Mouse (Mus musculus): Measurements from ENCODE around the gene Rangrf. TPM values are rescaled to one million over a fixed set of nuclear protein-coding genes. Genes with fewer than 3 reads are reported as not detected.
"Not testable (repeated sequence)": the region's sequence is repeated elsewhere in the genome, so short reads cannot be mapped to it uniquely, and the experiment has no call there.

The Rangrf gene
- 30.4 and 31.6 TPM in 2 replicates for polyA plus RNA-seq (2015; fragmentation: Nextera tagmentation; extraction: Ambion mirVana)

DNA sequence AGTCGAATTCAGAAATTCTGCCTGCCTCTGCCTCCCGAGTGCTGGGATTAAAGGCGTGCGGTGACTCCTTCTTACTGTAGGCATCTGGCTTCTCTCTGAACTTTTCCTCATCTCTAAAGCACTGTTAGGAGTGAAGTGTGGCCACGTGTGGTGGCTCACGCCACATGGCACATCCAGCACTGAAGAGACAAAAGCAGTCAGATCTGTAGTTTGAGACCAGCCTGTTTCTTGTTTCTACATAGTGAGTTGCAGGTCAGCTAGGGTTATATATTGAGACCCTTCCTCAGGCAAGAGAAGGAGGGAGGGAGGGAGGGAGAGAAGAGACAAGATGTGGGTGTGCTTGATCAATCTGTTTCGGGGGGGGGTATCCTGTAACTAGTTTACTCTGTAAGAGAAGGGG is at the start of gene Rangrf:
Rangrf (minus strand) TSS at position 101 of the 400 bp plus-strand sequence.
- peak within 1 kb of the TSS; percentile 45 for H3K4me3 ChIP-seq (replicated peaks)
- H3K9me3 ChIP-seq, result no peaks in the 10 kb centered on the region
- H3K27me3 ChIP-seq, result 0 out of 2 replicates have a peak, but pooled peaks cover 5% of the 10 kb centered on the region
- 82% methylated on average over 7 of the region's 7 CpGs for WGBS
- no peak within 1 kb of the TSS for H3K27ac ChIP-seq
- no peak for ATAC-seq
- H3K36me3 ChIP-seq, result no peaks in the 10 kb centered on the region
- peaks cover 12% of the 10 kb centered on the region for H3K4me1 ChIP-seq (replicated peaks)
- H3K4me2 ChIP-seq (replicated peaks), result peak within 1 kb of the TSS; percentile 66
- 0 out of 2 replicates have a peak within 1 kb of the TSS, but pooled peaks have one; percentile 36 for H3K9ac ChIP-seq (replicated peaks)

DNA sequence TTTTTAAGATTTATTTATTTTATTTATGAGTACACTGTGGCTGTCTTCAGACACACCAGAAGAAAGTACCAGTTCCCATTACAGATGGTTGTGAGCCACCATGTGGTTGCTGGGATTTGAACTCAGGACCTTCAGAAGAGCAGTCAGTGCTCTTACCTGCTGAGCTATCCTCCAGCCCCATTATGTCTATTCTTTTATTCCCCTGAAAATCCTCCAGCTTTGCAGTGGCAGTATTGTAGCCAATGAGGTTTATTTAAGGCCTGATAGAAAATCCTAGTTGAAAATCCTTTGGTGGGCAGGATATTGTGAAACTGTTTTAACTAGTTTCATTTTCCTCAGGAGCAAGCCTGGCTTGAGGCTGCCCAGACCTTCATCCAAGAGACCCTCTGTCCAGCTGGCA is 45.7 kb upstream of the Rangrf start:
- Histone ChIP-seq H3K4me3 (replicated peaks) (no peak overlapping the region), H3K36me3 (peaks cover 48% of the 10 kb centered on the region), H3K9me3 (no peaks in the 10 kb centered on the region), H3K4me2 (replicated peaks) (no peak overlapping the region), H3K27me3 (no peaks in the 10 kb centered on the region), H3K4me1 (replicated peaks) (peaks cover 15% of the 10 kb centered on the region), H3K9ac (replicated peaks) (no peak overlapping the region), H3K27ac (no peak overlapping the region; the same call in 1 of the 2 replicates)
- ATAC-seq, result no peak

DNA sequence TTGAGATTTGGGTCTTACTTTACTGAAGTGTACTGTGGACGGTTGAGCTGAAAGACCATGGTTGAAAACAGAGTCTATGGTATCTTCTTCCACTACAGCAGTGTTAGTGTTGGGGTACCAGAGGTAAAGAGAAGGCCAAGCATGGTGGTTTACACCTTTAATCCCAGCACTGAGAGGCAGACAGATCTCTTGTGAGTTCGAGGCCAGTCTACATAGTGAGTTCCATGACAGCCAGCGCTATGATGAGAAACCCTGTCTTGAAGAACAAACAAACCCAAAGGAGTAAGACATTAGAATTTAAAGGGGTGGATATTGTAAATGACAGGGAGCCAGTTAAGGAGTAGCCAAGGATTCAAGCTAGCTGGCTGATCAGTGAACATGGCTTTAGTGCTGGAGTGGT is 41.8 kb upstream of the Rangrf start:
- WGBS, result 74% methylated on average over 3 of the region's 3 CpGs
- peaks cover 9% of the 10 kb centered on the region for H3K36me3 ChIP-seq
- peak overlapping the region; percentile 78 for H3K4me2 ChIP-seq (replicated peaks)
- ATAC-seq, result no peak
- H3K27me3 ChIP-seq, result no peaks in the 10 kb centered on the region
- peak overlapping the region; percentile 85 for H3K27ac ChIP-seq
- no peaks in the 10 kb centered on the region for H3K9me3 ChIP-seq
- peak overlapping the region; percentile 59 for H3K4me3 ChIP-seq (replicated peaks)
- H3K4me1 ChIP-seq (replicated peaks), result peaks cover 20% of the 10 kb centered on the region
- peak overlapping the region; percentile 86 for H3K9ac ChIP-seq (replicated peaks)

DNA sequence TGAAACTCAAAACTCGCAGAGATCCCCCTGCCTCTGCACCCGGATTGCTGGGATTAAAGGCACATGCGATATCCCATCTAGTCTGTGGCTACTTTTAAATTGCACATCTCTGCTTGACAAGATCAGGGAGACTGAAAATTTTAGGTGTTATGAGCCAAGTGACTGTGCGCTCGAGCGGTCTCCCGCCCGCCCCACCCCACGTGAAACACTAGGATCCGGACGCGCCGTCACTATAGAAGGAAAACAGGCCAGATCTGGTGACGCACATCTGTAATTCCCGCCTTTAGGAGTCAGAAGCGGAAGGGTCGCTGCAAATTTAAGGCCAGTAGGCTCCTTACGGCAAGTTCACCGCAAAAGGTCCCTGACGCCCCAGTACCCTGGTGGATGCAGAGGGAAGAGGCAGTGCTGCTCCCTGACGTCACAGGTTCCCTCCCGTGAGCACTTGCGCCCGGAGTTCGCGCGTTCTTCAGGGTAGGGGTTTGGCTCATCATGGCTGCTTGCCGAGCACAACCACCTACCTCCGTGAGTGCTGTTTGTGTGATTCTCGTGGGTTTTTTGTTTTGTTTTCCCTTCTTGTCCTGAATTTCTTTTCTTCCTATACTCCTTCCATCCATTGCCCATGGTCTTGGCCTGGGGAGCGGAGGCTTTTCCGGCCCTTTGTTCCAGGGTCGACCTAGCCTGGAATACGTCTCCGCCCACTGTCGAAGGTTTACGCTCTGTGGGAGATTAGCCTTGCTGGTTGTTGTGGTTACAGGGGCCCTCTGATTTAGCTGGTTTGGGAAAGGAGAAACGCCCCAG is 40.9 kb upstream of the Rangrf start, which contains the start of gene Ctc1:
Ctc1 (plus strand) TSS at position 268 of the 798 bp plus-strand sequence.
- peak; percentile 96 for ATAC-seq

DNA sequence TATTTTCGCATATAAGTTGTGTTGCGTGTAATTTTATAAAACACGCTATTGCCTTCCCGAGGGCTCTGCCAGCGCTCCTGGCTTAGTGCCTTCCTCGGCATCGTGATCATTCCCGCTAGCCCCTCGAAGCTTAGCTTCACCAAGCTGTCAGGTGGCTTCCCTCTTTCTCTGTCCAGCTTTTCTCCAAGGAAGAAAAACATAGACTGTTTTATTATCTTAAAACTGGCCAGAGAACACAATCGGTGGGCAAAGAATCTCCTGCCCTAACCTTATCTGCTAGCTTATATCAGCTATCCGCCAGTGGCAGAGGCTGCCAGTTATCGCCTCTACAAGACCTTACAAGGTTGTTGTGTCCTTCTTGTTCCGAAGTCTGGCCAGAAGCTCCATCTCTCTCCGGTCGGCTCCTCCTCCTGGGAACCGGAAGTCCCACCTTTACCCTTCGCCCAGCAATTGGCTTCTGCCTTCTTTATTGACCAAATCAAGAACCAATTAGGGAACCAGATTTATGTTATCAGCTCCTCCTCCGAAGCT is 37.2 kb upstream of the Rangrf start:
- H3K9ac ChIP-seq (replicated peaks), result peak overlapping the region; percentile 69
- 2% methylated on average over 18 of the region's 18 CpGs for WGBS
- no peaks in the 10 kb centered on the region for H3K9me3 ChIP-seq
- peaks cover 27% of the 10 kb centered on the region for H3K4me1 ChIP-seq (replicated peaks)
- no peaks in the 10 kb centered on the region for H3K36me3 ChIP-seq
- H3K4me3 ChIP-seq (replicated peaks), result peak overlapping the region; percentile 48
- peak overlapping the region; percentile 86 for H3K27ac ChIP-seq
- peak; percentile 75 for ATAC-seq
- H3K4me2 ChIP-seq (replicated peaks), result peak overlapping the region; percentile 67
- H3K27me3 ChIP-seq, result no peaks in the 10 kb centered on the region

More for the DNA sequence above, 40.9 kb upstream of the Rangrf start, which contains the start of gene Ctc1:
- WGBS, result 4% methylated on average over 38 of the region's 38 CpGs
- Histone ChIP-seq H3K9ac (replicated peaks) (peak within 1 kb of the TSS; percentile 86), H3K36me3 (peaks cover under 1% of the 10 kb centered on the region; the same call in 1 of the 2 replicates), H3K27me3 (no peaks in the 10 kb centered on the region), H3K4me3 (replicated peaks) (peak within 1 kb of the TSS; percentile 59), H3K9me3 (no peaks in the 10 kb centered on the region), H3K27ac (peak within 1 kb of the TSS; percentile 85), H3K4me2 (replicated peaks) (peak within 1 kb of the TSS; percentile 78), H3K4me1 (replicated peaks) (peaks cover 27% of the 10 kb centered on the region)

DNA sequence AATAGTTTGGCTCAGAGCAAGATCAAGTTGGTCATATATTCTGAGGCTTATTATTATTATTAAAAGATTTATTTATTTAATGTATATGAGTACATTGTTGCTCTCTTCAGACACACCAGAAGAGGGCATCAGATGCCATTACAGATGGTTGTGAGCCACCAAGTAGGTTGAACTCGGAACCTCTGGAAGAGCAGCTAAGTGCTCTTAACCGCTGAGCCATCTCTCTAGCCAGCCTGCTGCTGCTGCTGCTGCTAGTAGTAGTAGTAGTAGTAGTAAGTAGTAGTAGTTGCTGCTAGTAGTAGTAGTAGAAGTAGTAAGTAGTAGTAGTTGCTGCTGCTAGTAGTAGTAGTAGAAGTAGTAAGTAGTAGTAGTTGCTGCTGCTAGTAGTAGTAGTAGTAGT is 36.5 kb upstream of the Rangrf start:
- not testable (repeated sequence) for H3K36me3 ChIP-seq; H3K9ac ChIP-seq (replicated peaks); H3K27me3 ChIP-seq; H3K9me3 ChIP-seq; ATAC-seq
- Histone ChIP-seq H3K4me3 (replicated peaks) (peak overlapping the region; percentile 48), H3K4me2 (replicated peaks) (peak overlapping the region; percentile 67), H3K4me1 (replicated peaks) (peaks cover 22% of the 10 kb centered on the region), H3K27ac (peak overlapping the region; percentile 86)
- 69% methylated on average over 2 of the region's 2 CpGs for WGBS

DNA sequence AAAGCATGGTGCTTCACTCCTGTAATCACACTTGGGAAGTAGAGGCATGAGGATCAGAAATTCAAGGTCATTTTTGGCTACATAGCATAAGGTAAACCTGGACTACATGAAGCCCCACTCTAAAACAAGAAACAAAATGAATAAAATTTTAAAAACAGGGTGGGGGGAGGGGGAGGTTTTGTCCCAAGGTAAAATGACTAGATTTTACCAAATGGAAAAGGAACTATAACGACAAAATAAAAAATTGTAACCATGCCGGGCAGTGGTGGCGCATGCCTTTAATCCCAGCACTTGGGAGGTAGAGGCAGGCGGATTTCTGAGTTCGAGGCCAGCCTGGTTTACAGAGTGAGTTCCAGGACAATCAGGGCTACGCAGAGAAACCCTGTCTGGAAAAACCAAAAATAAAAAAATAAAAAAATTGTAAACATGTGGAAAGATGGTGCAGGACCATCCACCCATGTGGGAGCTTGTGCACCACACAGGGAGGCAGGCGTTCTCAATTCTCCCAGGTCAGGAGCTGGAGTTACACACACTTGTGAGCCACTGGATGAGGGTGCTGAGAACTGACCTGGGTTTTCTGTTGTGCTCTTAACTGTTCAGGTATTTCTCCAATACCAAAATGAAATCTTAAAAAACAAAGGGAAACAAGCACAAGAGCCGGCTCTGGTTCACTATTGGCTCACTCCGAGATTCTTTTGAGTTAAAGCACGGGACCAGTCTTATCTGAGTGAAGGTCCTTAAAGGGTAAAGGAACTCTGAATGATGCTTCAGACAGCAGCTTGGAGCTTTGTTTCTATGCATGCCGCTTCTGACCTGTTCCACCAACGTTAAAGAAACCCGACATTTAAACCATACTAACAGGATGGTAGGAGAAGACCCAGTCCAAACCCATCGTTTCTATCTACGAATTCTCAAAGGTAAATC is 35.7 kb upstream of the Rangrf start:
- H3K27ac ChIP-seq, result no peak overlapping the region
- no peak overlapping the region for H3K4me2 ChIP-seq (replicated peaks)
- no peak overlapping the region for H3K4me3 ChIP-seq (replicated peaks)
- H3K9me3 ChIP-seq, result no peaks in the 10 kb centered on the region
- H3K9ac ChIP-seq (replicated peaks), result no peak overlapping the region
- no peaks in the 10 kb centered on the region for H3K36me3 ChIP-seq
- ATAC-seq, result no peak
- no peaks in the 10 kb centered on the region for H3K27me3 ChIP-seq
- H3K4me1 ChIP-seq (replicated peaks), result peaks cover 22% of the 10 kb centered on the region
- 93% methylated on average over 15 of the region's 15 CpGs for WGBS

DNA sequence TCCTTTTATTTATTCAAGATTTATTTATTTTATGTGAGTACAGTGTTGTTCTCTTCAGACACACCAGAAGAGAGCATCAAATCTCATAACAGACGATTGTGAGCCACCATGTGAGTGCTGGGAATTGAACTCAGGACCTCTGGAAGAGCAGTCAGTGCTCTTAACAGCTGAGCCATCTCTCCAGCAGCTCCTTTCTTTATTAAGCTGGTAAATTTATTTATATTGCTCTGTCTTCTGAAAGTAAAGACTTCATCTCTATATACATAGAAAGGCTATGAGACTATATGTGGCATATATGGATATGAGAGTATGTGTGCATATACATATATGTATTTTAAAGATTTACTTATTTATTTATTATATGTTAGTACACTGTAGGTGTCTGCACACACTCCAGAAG is 34.5 kb upstream of the Rangrf start:
- Histone ChIP-seq H3K4me2 (replicated peaks) (no peak overlapping the region), H3K9ac (replicated peaks) (no peak overlapping the region)
- 93% methylated on average over 1 of the region's 1 CpGs for WGBS

DNA sequence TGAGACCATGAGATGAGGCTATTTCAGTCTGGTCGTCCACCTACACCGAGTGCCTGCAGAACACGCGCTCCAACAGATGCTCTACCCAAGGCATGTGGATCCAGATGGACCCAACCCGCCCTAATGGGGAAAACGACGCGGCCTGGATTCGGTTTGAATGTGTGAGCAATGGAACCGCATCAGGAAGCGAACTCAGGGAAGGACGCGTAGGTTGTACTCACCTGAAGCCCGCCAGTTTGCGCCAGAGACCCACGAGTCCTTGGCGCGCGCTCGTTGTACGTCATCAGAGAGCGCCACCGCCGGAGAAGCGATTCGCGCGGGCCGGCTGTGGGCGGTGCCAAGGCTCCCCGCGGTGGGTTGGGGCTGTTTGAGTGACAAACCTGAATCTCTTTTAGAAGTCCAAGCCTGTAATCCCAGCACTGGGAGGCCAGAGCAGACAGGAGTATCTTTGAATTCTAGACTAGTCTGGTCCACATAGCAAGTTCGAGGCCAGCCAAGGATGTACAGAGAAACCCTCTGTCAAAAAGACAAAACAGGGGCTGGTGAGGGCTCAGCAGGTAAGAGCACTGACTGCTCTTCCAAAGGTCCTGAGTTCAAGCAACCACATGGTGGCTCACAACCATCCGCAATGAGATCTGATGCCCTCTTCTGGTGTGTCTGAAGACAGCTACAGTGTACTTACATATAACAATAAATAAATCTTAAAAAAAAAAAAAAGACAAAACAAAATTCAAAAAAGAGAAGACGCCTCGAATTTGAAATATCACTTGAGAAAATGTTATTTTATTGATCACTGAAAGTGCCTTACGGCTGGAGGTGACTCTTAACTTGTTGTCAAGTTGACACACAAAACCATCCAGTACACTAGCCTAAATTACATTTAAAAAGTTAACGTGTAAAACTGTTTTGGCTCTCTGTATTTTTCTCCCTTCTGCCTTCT is 33.5 kb upstream of the Rangrf start, which contains the start of gene Pfas:
Pfas (minus strand) TSS at position 279 of the 940 bp plus-strand sequence.
- H3K36me3 ChIP-seq, result no peaks in the 10 kb centered on the region
- 9% methylated on average over 38 of the region's 38 CpGs for WGBS
- peak within 1 kb of the TSS; percentile 55 for H3K4me2 ChIP-seq (replicated peaks)
- H3K27ac ChIP-seq, result peak within 1 kb of the TSS; percentile 63; the same call in 1 of the 2 replicates
- H3K9ac ChIP-seq (replicated peaks), result peak within 1 kb of the TSS; percentile 70
- H3K9me3 ChIP-seq, result no peaks in the 10 kb centered on the region
- H3K4me3 ChIP-seq (replicated peaks), result peak within 1 kb of the TSS; percentile 66
- peaks cover 17% of the 10 kb centered on the region for H3K4me1 ChIP-seq (replicated peaks)
- peak; percentile 82 for ATAC-seq
- H3K27me3 ChIP-seq, result no peaks in the 10 kb centered on the region

More for the DNA sequence above, 34.5 kb upstream of the Rangrf start:
- Histone ChIP-seq H3K4me1 (replicated peaks) (peaks cover 17% of the 10 kb centered on the region), H3K4me3 (replicated peaks) (no peak overlapping the region), H3K9me3 (no peaks in the 10 kb centered on the region), H3K27ac (no peak overlapping the region), H3K27me3 (no peaks in the 10 kb centered on the region), H3K36me3 (no peaks in the 10 kb centered on the region)
- no peak for ATAC-seq

DNA sequence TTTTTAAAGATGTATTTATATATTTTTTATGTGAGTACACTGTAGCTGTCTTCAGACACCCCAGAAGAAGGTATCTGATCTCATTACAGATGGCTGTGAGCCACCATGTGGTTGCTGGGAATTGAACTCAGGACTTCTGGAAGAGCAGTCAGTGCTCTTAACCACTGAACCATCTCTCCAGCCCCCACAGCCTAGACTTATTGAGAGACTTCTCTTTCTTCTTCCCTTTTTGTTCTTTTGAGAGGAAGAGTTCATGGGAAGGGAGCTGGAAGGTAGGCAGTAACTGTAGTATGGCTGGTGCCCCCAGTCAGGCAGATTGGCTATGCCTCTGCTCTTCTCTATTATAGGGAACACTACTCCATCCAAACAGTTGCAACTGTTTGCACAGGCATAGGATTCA is 31.6 kb upstream of the Rangrf start:
- H3K4me2 ChIP-seq (replicated peaks); H3K4me3 ChIP-seq (replicated peaks); H3K27ac ChIP-seq; H3K9ac ChIP-seq (replicated peaks); ATAC-seq; H3K9me3 ChIP-seq; H3K27me3 ChIP-seq: not testable (repeated sequence)
- H3K4me1 ChIP-seq (replicated peaks), result peaks cover 14% of the 10 kb centered on the region
- H3K36me3 ChIP-seq, result peaks cover 16% of the 10 kb centered on the region

DNA sequence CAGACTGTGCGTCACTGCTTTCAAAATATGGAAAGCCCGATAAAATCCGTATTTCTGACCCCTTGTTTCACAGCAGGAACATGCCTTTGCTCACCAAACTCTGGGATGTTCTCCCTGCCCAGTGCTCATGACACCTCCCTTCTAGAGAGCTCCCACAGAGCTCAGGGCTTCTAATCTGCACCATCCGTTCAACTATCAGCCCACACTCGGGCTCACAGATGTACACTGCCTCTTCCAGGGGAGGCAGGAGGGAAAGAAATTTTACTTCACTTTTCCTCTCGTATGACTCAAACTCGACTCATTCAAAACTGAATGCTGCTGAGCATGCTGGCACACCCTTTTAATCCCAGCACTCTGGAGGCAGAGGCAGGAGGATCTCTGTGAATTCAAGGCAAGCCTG is 30.2 kb upstream of the Rangrf start:
- H3K27me3 ChIP-seq, result no peaks in the 10 kb centered on the region
- 90% methylated on average over 7 of the region's 7 CpGs for WGBS
- no peak for ATAC-seq
- H3K4me3 ChIP-seq (replicated peaks), result no peak overlapping the region
- no peaks in the 10 kb centered on the region for H3K9me3 ChIP-seq
- peaks cover 30% of the 10 kb centered on the region for H3K36me3 ChIP-seq
- H3K4me2 ChIP-seq (replicated peaks), result no peak overlapping the region
- no peak overlapping the region for H3K27ac ChIP-seq
- no peak overlapping the region for H3K9ac ChIP-seq (replicated peaks)
- peaks cover 9% of the 10 kb centered on the region for H3K4me1 ChIP-seq (replicated peaks)
